Mouse (Mus musculus): Measurements from ENCODE around the gene 6030458C11Rik. TPM values are rescaled to one million over a fixed set of nuclear protein-coding genes. Genes with fewer than 3 reads are reported as not detected.
A peak's percentile ranks its signal among the peaks of the same experiment; 100 is the strongest.

The 6030458C11Rik gene
- polyA plus RNA-seq (2021), result 16.2 TPM

GRCm38 (mm10) chr15:12824197-12824952 is at the start of gene 6030458C11Rik, which contains the start of gene Drosha:
6030458C11Rik (minus strand) TSS chr15:12824649.
Drosha (plus strand) TSS chr15:12824815.
- ChIA-PET CTCF (interaction anchor here (0.6 to 1.0 kb wide), 2 partner anchors 32 to 54 kb away, joined by 3 to 5 read pairs; no protein-coding TSS in a partner anchor), POLR2A (interaction anchor here (1.1 kb wide), 1 partner anchor 35 kb away, joined by 3 read pairs; no protein-coding TSS in a partner anchor)
- no peak for TF ChIP-seq CTCF (IDR thresholded peaks at IDR 0.05)
- ATAC-seq (peak; percentile 100), DNase-seq (ENCODE audit: low read depth, low spot score) (peak; percentile 98)
- in situ Hi-C loops (cut with MboI; ENCODE audit: low pct_unique_long_range_greater_than_20kb), result loop anchor here (25.0 kb wide), 1 partner anchor 637 kb away; no protein-coding TSS in a partner anchor
- H3K27me3 ChIP-seq, result no peaks in the 10 kb centered on the region

- no peaks in the 10 kb centered on the region for H3K27me3 ChIP-seq
- no peak for TF ChIP-seq CTCF (IDR thresholded peaks at IDR 0.05)
- POLR2A ChIA-PET, result interaction anchor here (0.6 kb wide), 1 partner anchor 11 kb away, joined by 3 read pairs; no protein-coding TSS in a partner anchor
- CTCF ChIA-PET, result no interaction called here
- in situ Hi-C loops (cut with MboI; ENCODE audit: low pct_unique_long_range_greater_than_20kb), result no loop called here
- ATAC-seq (no peak), DNase-seq (ENCODE audit: low read depth, low spot score) (no peak)
These were observed 42.8 kb upstream of the 6030458C11Rik start for GRCm38 (mm10) chr15:12867269-12867668.

- ChIA-PET CTCF (interaction anchor here (1.2 kb wide), 1 partner anchor 9 kb away, joined by 3 read pairs; no protein-coding TSS in a partner anchor), POLR2A (no interaction called here)
- TF ChIP-seq CTCF (IDR thresholded peaks at IDR 0.05), result no peak
- in situ Hi-C loops (cut with MboI; ENCODE audit: low pct_unique_long_range_greater_than_20kb), result no loop called here
- ATAC-seq (no peak), DNase-seq (ENCODE audit: low read depth, low spot score) (no peak)
- H3K27me3 ChIP-seq, result no peaks in the 10 kb centered on the region
These were observed 41.3 kb upstream of the 6030458C11Rik start for GRCm38 (mm10) chr15:12865595-12866314.

GRCm38 (mm10) chr15:12863669-12864068 is 39.2 kb upstream of the 6030458C11Rik start:
- CTCF ChIA-PET, result no interaction called here
- no peak for TF ChIP-seq CTCF (IDR thresholded peaks at IDR 0.05)
- in situ Hi-C loops (cut with MboI; ENCODE audit: low pct_unique_long_range_greater_than_20kb), result no loop called here
- POLR2A ChIA-PET, result no interaction called here
- DNase-seq (ENCODE audit: low read depth, low spot score) (no peak), ATAC-seq (no peak)
- no peaks in the 10 kb centered on the region for H3K27me3 ChIP-seq

GRCm38 (mm10) chr15:12862061-12862460 is 37.6 kb upstream of the 6030458C11Rik start:
- ATAC-seq, result no peak
- TF ChIP-seq CTCF (IDR thresholded peaks at IDR 0.05), result no peak
- ChIA-PET CTCF (no interaction called here), POLR2A (no interaction called here)
- DNase-seq (ENCODE audit: low read depth, low spot score), result no peak
- H3K27me3 ChIP-seq, result no peaks in the 10 kb centered on the region
- in situ Hi-C loops (cut with MboI; ENCODE audit: low pct_unique_long_range_greater_than_20kb), result no loop called here

- CTCF ChIA-PET, result no interaction called here
- no peak for DNase-seq (ENCODE audit: low read depth, low spot score)
- in situ Hi-C loops (cut with MboI; ENCODE audit: low pct_unique_long_range_greater_than_20kb), result no loop called here
- POLR2A ChIA-PET, result no interaction called here
- H3K27me3 ChIP-seq, result no peaks in the 10 kb centered on the region
- no peak for ATAC-seq
- no peak for TF ChIP-seq CTCF (IDR thresholded peaks at IDR 0.05)
These were observed 34.2 kb upstream of the 6030458C11Rik start for GRCm38 (mm10) chr15:12858645-12859044.

- POLR2A ChIA-PET, result no interaction called here
- no peaks in the 10 kb centered on the region for H3K27me3 ChIP-seq
- no peak for ATAC-seq
- CTCF ChIA-PET, result no interaction called here
- TF ChIP-seq CTCF (IDR thresholded peaks at IDR 0.05), result no peak
- in situ Hi-C loops (cut with MboI; ENCODE audit: low pct_unique_long_range_greater_than_20kb), result no loop called here
- no peak for DNase-seq (ENCODE audit: low read depth, low spot score)
These were observed 33.5 kb upstream of the 6030458C11Rik start for GRCm38 (mm10) chr15:12857840-12858516.

- ATAC-seq (peak; percentile 7), DNase-seq (ENCODE audit: low read depth, low spot score) (no peak)
- CTCF ChIA-PET, result interaction anchor here (1.2 to 1.7 kb wide), 3 partner anchors 9 to 33 kb away, joined by 3 to 5 read pairs (median 3); partner anchors contain the start of gene 6030458C11Rik
- no peak for TF ChIP-seq CTCF (IDR thresholded peaks at IDR 0.05)
- H3K27me3 ChIP-seq, result no peaks in the 10 kb centered on the region
- POLR2A ChIA-PET, result no interaction called here
- in situ Hi-C loops (cut with MboI; ENCODE audit: low pct_unique_long_range_greater_than_20kb), result no loop called here
These were observed 32.3 kb upstream of the 6030458C11Rik start for GRCm38 (mm10) chr15:12856780-12857179.

- no peak for DNase-seq (ENCODE audit: low read depth, low spot score)
- no peak for ATAC-seq
- no peak for TF ChIP-seq CTCF (IDR thresholded peaks at IDR 0.05)
- ChIA-PET CTCF (interaction anchor here (1.3 kb wide), 1 partner anchor 18 kb away, joined by 3 read pairs; no protein-coding TSS in a partner anchor), POLR2A (no interaction called here)
- H3K27me3 ChIP-seq, result no peaks in the 10 kb centered on the region
- in situ Hi-C loops (cut with MboI; ENCODE audit: low pct_unique_long_range_greater_than_20kb), result no loop called here
These were observed 29.0 kb upstream of the 6030458C11Rik start for GRCm38 (mm10) chr15:12853471-12853870.

- ATAC-seq, result no peak
- DNase-seq (ENCODE audit: low read depth, low spot score), result no peak
- CTCF ChIA-PET, result interaction anchor here (1.6 kb wide), 1 partner anchor 12 kb away, joined by 3 read pairs; no protein-coding TSS in a partner anchor
- no peak for TF ChIP-seq CTCF (IDR thresholded peaks at IDR 0.05)
- in situ Hi-C loops (cut with MboI; ENCODE audit: low pct_unique_long_range_greater_than_20kb), result no loop called here
- POLR2A ChIA-PET, result no interaction called here
- H3K27me3 ChIP-seq, result no peaks in the 10 kb centered on the region
These were observed 24.9 kb upstream of the 6030458C11Rik start for GRCm38 (mm10) chr15:12849373-12849772.
